Mouse (Mus musculus): Measurements from ENCODE around the gene Tfpi. TPM values are rescaled to one million over a fixed set of nuclear protein-coding genes. Genes with fewer than 3 reads are reported as not detected.

Gene Tfpi
- polyA plus RNA-seq, 1 experiment, result 23.2 TPM

DNA sequence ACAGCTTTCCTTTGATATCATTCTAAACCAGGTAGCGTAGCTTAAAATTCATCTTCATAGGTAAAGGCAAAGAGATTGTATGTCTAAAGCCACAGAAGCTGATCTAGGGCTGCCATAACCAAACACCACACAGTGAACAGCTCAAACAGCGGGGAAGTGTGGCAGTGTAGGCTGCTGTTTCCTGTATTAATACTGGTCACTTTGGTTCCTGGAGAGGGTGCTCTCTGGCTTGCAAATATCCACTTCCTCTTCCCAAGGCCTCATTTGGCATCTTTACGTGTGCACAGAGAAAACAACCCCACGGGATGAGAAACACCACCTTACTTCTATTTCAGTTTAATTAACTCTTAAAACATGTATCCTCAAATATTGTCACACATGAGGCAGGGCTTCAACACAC lies 9.2 kb downstream of the Tfpi start:
- no peak for TF ChIP-seq CTCF (IDR thresholded peaks at IDR 0.05; ENCODE audit: control insufficient read depth, insufficient read depth, low read length)
- no peak for TF ChIP-seq POLR2A (IDR thresholded peaks at IDR 0.05; ENCODE audit: borderline replicate concordance, control insufficient read depth, low read depth, low read length)
- WGBS, result 40% methylated on average over 4 of the region's 4 CpGs
- H3K4me3 ChIP-seq (replicated peaks; ENCODE audit: control insufficient read depth, low read depth, low read length), result no peak overlapping the region

DNA sequence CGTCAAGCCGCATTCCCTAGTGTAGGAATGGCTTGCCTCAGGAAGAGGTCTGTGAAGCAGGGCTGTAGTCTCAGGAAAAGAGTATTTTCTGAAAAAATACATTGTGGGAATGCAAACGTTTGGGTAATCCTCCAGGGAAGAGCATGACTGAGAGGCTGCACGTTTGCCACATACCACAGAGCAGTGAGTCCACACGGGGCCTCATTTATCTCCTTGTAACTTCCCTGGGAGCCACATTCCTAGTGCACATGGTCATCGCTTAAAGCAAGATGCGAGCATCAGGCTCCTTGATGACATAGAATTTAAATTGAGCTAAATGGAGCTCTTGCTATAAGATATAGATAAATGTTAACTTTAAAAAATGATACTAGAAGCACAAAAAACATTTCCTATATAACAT lies 11.6 kb downstream of the Tfpi start:
- H3K27ac ChIP-seq (ENCODE audit: control insufficient read depth, insufficient read depth, low read depth, low read length, poor library complexity), result no peak overlapping the region
- H3K4me1 ChIP-seq (ENCODE audit: control insufficient read depth, insufficient read depth, low read length), result no peaks in the 10 kb centered on the region
- TF ChIP-seq POLR2A (IDR thresholded peaks at IDR 0.05; ENCODE audit: borderline replicate concordance, control insufficient read depth, low read depth, low read length) (no peak), CTCF (IDR thresholded peaks at IDR 0.05; ENCODE audit: control insufficient read depth, insufficient read depth, low read length) (no peak)
- H3K4me3 ChIP-seq (replicated peaks; ENCODE audit: control insufficient read depth, low read depth, low read length), result no peak overlapping the region
- WGBS, result 73% methylated on average over 7 of the region's 7 CpGs

More for the DNA sequence above, 9.2 kb downstream of the Tfpi start:
- H3K4me1 ChIP-seq (ENCODE audit: control insufficient read depth, insufficient read depth, low read length), result no peaks in the 10 kb centered on the region
- no peak overlapping the region for H3K27ac ChIP-seq (ENCODE audit: control insufficient read depth, insufficient read depth, low read depth, low read length, poor library complexity)

GRCm38 (mm10) chr2:84462411-84462810 lies 14.2 kb downstream of the Tfpi start:
- H3K4me3 ChIP-seq (replicated peaks; ENCODE audit: control insufficient read depth, low read depth, low read length), result no peak overlapping the region
- WGBS, result 75% methylated on average over 3 of the region's 3 CpGs
- no peak overlapping the region for H3K27ac ChIP-seq (ENCODE audit: control insufficient read depth, insufficient read depth, low read depth, low read length, poor library complexity)
- TF ChIP-seq CTCF (IDR thresholded peaks at IDR 0.05; ENCODE audit: control insufficient read depth, insufficient read depth, low read length) (no peak), POLR2A (IDR thresholded peaks at IDR 0.05; ENCODE audit: borderline replicate concordance, control insufficient read depth, low read depth, low read length) (no peak)
- H3K4me1 ChIP-seq (ENCODE audit: control insufficient read depth, insufficient read depth, low read length), result no peaks in the 10 kb centered on the region; the same call in 1 of the 2 replicates

DNA sequence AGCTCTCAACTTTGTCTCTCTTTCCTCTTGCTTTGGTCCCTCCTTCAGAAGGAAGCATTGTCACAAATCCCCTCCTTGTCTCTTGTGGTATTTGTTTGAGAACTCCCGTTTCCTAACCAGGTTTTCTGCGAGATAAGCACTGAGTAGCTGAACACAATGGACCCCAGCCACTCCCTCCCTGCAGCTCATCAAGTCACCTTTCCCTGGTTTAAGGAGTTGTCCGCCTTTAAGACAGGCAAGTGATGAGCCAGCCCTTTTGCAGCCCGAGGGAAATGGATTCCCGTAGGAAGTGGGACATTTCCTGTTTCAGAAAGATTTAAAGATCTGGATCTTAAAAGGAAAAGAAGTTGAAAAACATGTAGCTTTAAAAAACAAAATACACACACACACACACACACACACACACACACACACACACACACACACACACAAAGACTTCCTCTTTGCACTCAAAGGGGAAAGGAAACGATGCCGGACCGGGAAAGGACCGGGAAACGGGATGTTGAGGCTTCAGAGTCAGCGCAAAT lies 16.9 kb downstream of the Tfpi start:
- no peak overlapping the region for H3K4me3 ChIP-seq (replicated peaks; ENCODE audit: control insufficient read depth, low read depth, low read length)
- no peak for TF ChIP-seq POLR2A (IDR thresholded peaks at IDR 0.05; ENCODE audit: borderline replicate concordance, control insufficient read depth, low read depth, low read length)
- no peak for TF ChIP-seq CTCF (IDR thresholded peaks at IDR 0.05; ENCODE audit: control insufficient read depth, insufficient read depth, low read length)
- no peak overlapping the region for H3K27ac ChIP-seq (ENCODE audit: control insufficient read depth, insufficient read depth, low read depth, low read length, poor library complexity)
- 8% methylated on average over 11 of the region's 11 CpGs for WGBS
- no peaks in the 10 kb centered on the region; the same call in 1 of the 2 replicates for H3K4me1 ChIP-seq (ENCODE audit: control insufficient read depth, insufficient read depth, low read length)

- Histone ChIP-seq H3K4me3 (replicated peaks; ENCODE audit: control insufficient read depth, low read depth, low read length) (no peak overlapping the region), H3K27ac (ENCODE audit: control insufficient read depth, insufficient read depth, low read depth, low read length, poor library complexity) (no peak overlapping the region), H3K4me1 (ENCODE audit: control insufficient read depth, insufficient read depth, low read length) (no peaks in the 10 kb centered on the region; the same call in 1 of the 2 replicates)
- TF ChIP-seq CTCF (IDR thresholded peaks at IDR 0.05; ENCODE audit: control insufficient read depth, insufficient read depth, low read length) (no peak), POLR2A (IDR thresholded peaks at IDR 0.05; ENCODE audit: borderline replicate concordance, control insufficient read depth, low read depth, low read length) (no peak)
- 80% methylated on average over 6 of the region's 6 CpGs for WGBS
Measured at GRCm38 (mm10) chr2:84457221-84457620, 19.4 kb downstream of the Tfpi start.

DNA sequence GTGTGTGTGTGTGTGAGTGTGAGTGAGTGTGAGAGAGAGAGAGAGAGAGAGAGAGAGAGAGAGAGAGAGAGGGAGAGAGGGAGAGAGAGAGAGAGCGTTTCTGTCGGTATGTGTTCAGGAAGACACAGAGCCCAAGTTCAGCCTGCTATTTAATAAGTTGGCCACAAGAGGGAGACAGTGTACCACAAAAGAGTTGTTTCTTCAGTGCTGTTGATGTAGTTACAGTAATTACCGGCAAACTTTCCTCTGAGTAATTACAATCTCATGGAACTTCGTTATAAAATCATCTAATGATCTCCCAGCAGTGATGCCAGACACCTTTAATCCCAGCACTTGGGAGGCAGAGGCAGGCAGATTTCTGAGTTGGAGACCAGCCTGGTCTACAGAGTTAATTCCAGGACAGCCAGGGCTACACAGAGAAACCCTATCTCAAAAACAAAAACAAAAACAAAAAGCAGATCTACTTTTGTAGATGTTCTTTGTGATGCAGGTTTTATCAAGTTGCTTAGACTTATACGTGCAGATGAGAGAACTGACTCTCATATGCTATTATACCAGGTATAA lies 21.3 kb downstream of the Tfpi start:
- no peak overlapping the region for H3K27ac ChIP-seq (ENCODE audit: control insufficient read depth, insufficient read depth, low read depth, low read length, poor library complexity)
- 8% methylated on average over 5 of the region's 5 CpGs for WGBS
- no peaks in the 10 kb centered on the region; the same call in 1 of the 2 replicates for H3K4me1 ChIP-seq (ENCODE audit: control insufficient read depth, insufficient read depth, low read length)
- TF ChIP-seq POLR2A (IDR thresholded peaks at IDR 0.05; ENCODE audit: borderline replicate concordance, control insufficient read depth, low read depth, low read length), result no peak
- no peak for TF ChIP-seq CTCF (IDR thresholded peaks at IDR 0.05; ENCODE audit: control insufficient read depth, insufficient read depth, low read length)
- no peak overlapping the region for H3K4me3 ChIP-seq (replicated peaks; ENCODE audit: control insufficient read depth, low read depth, low read length)

GRCm38 (mm10) chr2:84454551-84455235 lies 21.9 kb downstream of the Tfpi start:
- TF ChIP-seq CTCF (IDR thresholded peaks at IDR 0.05; ENCODE audit: control insufficient read depth, insufficient read depth, low read length), result no peak
- TF ChIP-seq POLR2A (IDR thresholded peaks at IDR 0.05; ENCODE audit: borderline replicate concordance, control insufficient read depth, low read depth, low read length), result no peak
- H3K4me1 ChIP-seq (ENCODE audit: control insufficient read depth, insufficient read depth, low read length), result no peaks in the 10 kb centered on the region; the same call in 1 of the 2 replicates
- H3K4me3 ChIP-seq (replicated peaks; ENCODE audit: control insufficient read depth, low read depth, low read length), result no peak overlapping the region
- 67% methylated on average over 10 of the region's 10 CpGs for WGBS
- H3K27ac ChIP-seq (ENCODE audit: control insufficient read depth, insufficient read depth, low read depth, low read length, poor library complexity), result no peak overlapping the region

DNA sequence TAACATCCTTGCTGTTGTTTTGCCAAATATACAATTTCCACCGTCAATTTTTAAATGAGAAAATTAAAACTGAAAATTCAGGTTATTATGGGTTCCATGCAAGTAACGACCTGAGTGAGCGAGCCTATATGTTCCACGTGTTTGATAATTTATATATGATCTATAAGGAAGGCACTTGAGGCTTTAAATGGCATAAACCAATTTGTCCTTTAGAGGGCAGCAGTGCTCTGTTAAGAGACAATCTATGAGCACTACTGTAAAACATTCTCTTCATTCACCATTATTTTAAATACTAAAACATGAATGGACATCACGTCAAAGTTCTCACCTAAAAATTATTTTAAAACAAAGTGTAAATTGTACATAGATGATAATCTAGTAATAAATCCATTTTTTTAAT lies 22.5 kb downstream of the Tfpi start:
- H3K4me3 ChIP-seq (replicated peaks; ENCODE audit: control insufficient read depth, low read depth, low read length), result no peak overlapping the region
- no peak for TF ChIP-seq POLR2A (IDR thresholded peaks at IDR 0.05; ENCODE audit: borderline replicate concordance, control insufficient read depth, low read depth, low read length)
- TF ChIP-seq CTCF (IDR thresholded peaks at IDR 0.05; ENCODE audit: control insufficient read depth, insufficient read depth, low read length), result no peak
- 16% methylated on average over 5 of the region's 5 CpGs for WGBS
- no peak overlapping the region for H3K27ac ChIP-seq (ENCODE audit: control insufficient read depth, insufficient read depth, low read depth, low read length, poor library complexity)
- no peaks in the 10 kb centered on the region; the same call in 1 of the 2 replicates for H3K4me1 ChIP-seq (ENCODE audit: control insufficient read depth, insufficient read depth, low read length)

Measured in bone marrow, adult 2 months (tissue).